Mouse (Mus musculus) lung, postnatal 0 days (tissue): ENCODE data around the gene Plxna1.

Experiments
- CTCF ChIP-seq: IDR thresholded peaks from 2 replicates; pipeline ENCODE4 v1.5.1; 2016; ENCODE audit warnings: antibody characterized with exemption, mild to moderate bottlenecking
- EP300 ChIP-seq: IDR thresholded peaks from 2 replicates; pipeline ENCODE4 v1.6.1; 2016; ENCODE audit warnings: antibody characterized with exemption, mild to moderate bottlenecking, control low read depth

DNA sequence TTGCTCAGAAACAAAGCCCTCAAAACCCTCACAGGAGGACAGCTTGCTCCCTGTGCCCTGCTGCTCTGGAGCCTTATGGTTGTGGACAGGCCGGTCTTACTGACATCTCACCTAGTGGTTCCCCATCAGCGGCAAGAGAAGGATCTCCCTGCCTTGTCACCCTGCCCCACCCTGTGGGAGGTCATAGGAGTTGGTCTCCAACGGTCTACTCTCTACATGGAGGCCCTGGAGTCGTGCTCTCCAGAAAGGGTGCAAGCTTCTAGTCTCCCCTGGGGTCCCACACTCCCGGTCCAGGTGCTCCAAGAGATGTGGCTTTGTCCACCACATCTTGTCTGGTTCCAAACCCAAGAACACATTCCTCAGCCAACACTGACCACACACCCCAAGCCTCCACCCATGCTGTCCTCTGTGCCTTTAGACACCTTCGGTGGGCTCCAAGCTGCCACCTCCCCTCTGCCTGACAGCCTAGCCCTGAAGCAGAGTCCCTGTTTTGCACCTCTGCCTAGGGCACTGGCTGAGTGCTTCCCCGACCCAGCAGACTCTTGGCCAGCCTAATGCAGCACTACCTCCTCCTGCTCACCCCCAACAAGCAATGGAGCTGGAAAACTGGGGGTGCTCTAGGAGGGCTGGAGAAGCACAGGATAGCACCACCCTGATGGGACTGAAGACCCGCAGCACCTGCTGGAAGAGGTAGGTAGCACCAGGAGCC, 1.6 kb downstream of the Plxna1 start:
- TF ChIP-seq CTCF (peak; percentile 14; the same call in 1 of the 2 replicates), EP300 (no peak)
